In the genomic region with DNA sequence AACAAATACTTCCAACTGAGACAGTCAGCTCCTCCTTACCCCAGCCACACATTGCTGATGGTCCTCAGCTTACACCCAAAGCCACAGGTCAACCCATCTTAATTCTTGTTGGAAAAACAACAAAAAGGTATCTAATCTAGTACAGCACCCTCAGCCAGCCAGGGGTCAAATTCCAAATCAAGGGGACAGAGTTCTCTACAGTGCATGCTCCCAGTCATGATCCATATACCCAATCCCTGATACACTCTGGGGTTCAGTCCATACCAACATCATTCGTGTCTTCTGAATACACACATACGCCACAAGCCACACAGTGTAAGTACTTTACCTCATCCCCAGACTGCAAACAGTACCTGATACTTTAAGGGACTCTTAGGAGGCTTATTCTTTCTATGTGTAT, we compare ENCODE assay signal across 22 mouse cellular contexts. TPM values are rescaled to one million over a fixed set of nuclear protein-coding genes. Genes with fewer than 3 reads are reported as not detected.
DNase-seq lines count a peak whose midpoint lies in the region; ATAC-seq and TF ChIP-seq lines count a peak whose summit lies in the region.
"Had no signal": no experiment of that assay in that cellular context is flagged by ENCODE, and none has a peak within 500 bp of the region (broad histone marks: within the 10 kb centered on the region; RNA-seq: fewer than 3 reads in every experiment).

No protein-coding gene starts in this region.

- H3K4me1 ChIP-seq in hindbrain, postnatal 0 days (ENCODE audit: insufficient read depth, low read length): no peaks in the 10 kb centered on the region
- H3K4me1 ChIP-seq in hindbrain, embryonic 13.5 days (replicated peaks): no peaks in the 10 kb centered on the region
- H3K4me1 ChIP-seq in kidney, embryonic 15.5 days: no peaks in the 10 kb centered on the region
- no peaks in the 10 kb centered on the region for H3K4me1 ChIP-seq in intestine, embryonic 16.5 days (ENCODE audit: control insufficient read depth, insufficient read depth, low read length)
- H3K4me1 ChIP-seq: embryonic facial prominence, embryonic 10.5 days; embryonic facial prominence, embryonic 13.5 days; forebrain, embryonic 13.5 days; hindbrain, embryonic 12.5 days had no signal

- H3K36me3 ChIP-seq in hindbrain, postnatal 0 days (ENCODE audit: insufficient read depth, low read length): no peaks in the 10 kb centered on the region
- H3K36me3 ChIP-seq in hindbrain, embryonic 13.5 days: no peaks in the 10 kb centered on the region
- no peaks in the 10 kb centered on the region for H3K36me3 ChIP-seq in kidney, embryonic 15.5 days
- no peaks in the 10 kb centered on the region for H3K36me3 ChIP-seq in intestine, embryonic 16.5 days (ENCODE audit: control insufficient read depth, insufficient read depth, low read length)
- H3K36me3 ChIP-seq: embryonic facial prominence, embryonic 10.5 days; embryonic facial prominence, embryonic 13.5 days; heart, embryonic 10.5 days; heart, embryonic 13.5 days; hindbrain, embryonic 12.5 days had no signal

- no peak for ATAC-seq in hindbrain, postnatal 0 days
- ATAC-seq in hindbrain, embryonic 13.5 days (ENCODE audit: low FRiP score): no peak
- ATAC-seq in kidney, embryonic 15.5 days (replicated peaks; ENCODE audit: low FRiP score): no peak
- peak; percentile 66; the same call in 1 of the 2 replicates for ATAC-seq in intestine, embryonic 16.5 days
- ATAC-seq in megakaryocyte-erythroid progenitor cell, adult 5-6 weeks (replicated peaks; ENCODE audit: low FRiP score, low TSS enrichment, poor library complexity, severe bottlenecking): 0 out of 2 replicates have a peak, but pooled peaks have one; percentile 9
- ATAC-seq: activated CD4-positive, CD25-positive, alpha-beta regulatory T cell, adult 4 months; forebrain, embryonic 13.5 days; forebrain, embryonic 16.5 days had no signal

- H3K4me3 ChIP-seq in hindbrain, postnatal 0 days (ENCODE audit: low read length): no peak overlapping the region
- H3K4me3 ChIP-seq in hindbrain, embryonic 13.5 days: no peak overlapping the region
- no peak overlapping the region for H3K4me3 ChIP-seq in kidney, embryonic 15.5 days (replicated peaks)
- H3K4me3 ChIP-seq in intestine, embryonic 16.5 days (ENCODE audit: low read length): no peak overlapping the region
- H3K4me3 ChIP-seq: embryonic facial prominence, embryonic 10.5 days; embryonic facial prominence, embryonic 13.5 days; erythroblast, embryonic 14.5 days; forebrain, embryonic 13.5 days; heart, adult 2 months; heart, embryonic 10.5 days; heart, embryonic 13.5 days; hindbrain, embryonic 12.5 days had no signal

- no peaks in the 10 kb centered on the region for H3K27me3 ChIP-seq in hindbrain, postnatal 0 days (ENCODE audit: insufficient read depth, low read length)
- peaks cover 12% of the 10 kb centered on the region; the same call in 1 of the 2 replicates for H3K27me3 ChIP-seq in hindbrain, embryonic 13.5 days
- no peaks in the 10 kb centered on the region for H3K27me3 ChIP-seq in kidney, embryonic 15.5 days
- no peaks in the 10 kb centered on the region for H3K27me3 ChIP-seq in intestine, embryonic 16.5 days (replicated peaks; ENCODE audit: control insufficient read depth, insufficient read depth, low read length)
- H3K27me3 ChIP-seq: embryonic facial prominence, embryonic 13.5 days; heart, embryonic 13.5 days; hindbrain, embryonic 12.5 days had no signal

- H3K4me2 ChIP-seq in hindbrain, postnatal 0 days (ENCODE audit: low read depth, low read length): no peak overlapping the region
- no peak overlapping the region for H3K4me2 ChIP-seq in hindbrain, embryonic 13.5 days
- H3K4me2 ChIP-seq in kidney, embryonic 15.5 days: no peak overlapping the region
- H3K4me2 ChIP-seq in intestine, embryonic 16.5 days (ENCODE audit: low read depth, low read length): no peak overlapping the region
- H3K4me2 ChIP-seq: embryonic facial prominence, embryonic 13.5 days; forebrain, embryonic 13.5 days; heart, embryonic 13.5 days; hindbrain, embryonic 12.5 days had no signal

- no peak for TF ChIP-seq CTCF in hindbrain, postnatal 0 days (IDR thresholded peaks at IDR 0.05; ENCODE audit: low read depth)

- H3K9me3 ChIP-seq in hindbrain, postnatal 0 days (ENCODE audit: low read length): no peaks in the 10 kb centered on the region
- H3K9me3 ChIP-seq in hindbrain, embryonic 13.5 days: no peaks in the 10 kb centered on the region
- no peaks in the 10 kb centered on the region for H3K9me3 ChIP-seq in kidney, embryonic 15.5 days (replicated peaks)
- H3K9me3 ChIP-seq in intestine, embryonic 16.5 days (ENCODE audit: control insufficient read depth, low read length): no peaks in the 10 kb centered on the region
- H3K9me3 ChIP-seq: embryonic facial prominence, embryonic 10.5 days; embryonic facial prominence, embryonic 13.5 days; forebrain, embryonic 13.5 days; heart, embryonic 10.5 days; heart, embryonic 13.5 days; hindbrain, embryonic 12.5 days had no signal

- 0 out of 2 replicates have a peak overlapping the region, but pooled peaks have one; percentile 59 for H3K27ac ChIP-seq in hindbrain, postnatal 0 days
- no peak overlapping the region for H3K27ac ChIP-seq in hindbrain, embryonic 13.5 days
- no peak overlapping the region for H3K27ac ChIP-seq in kidney, embryonic 15.5 days
- no peak overlapping the region for H3K27ac ChIP-seq in intestine, embryonic 16.5 days (ENCODE audit: low read length)
- H3K27ac ChIP-seq: embryonic facial prominence, embryonic 10.5 days; embryonic facial prominence, embryonic 13.5 days; forebrain, embryonic 13.5 days; heart, adult 2 months; heart, embryonic 10.5 days; heart, embryonic 13.5 days; hindbrain, embryonic 12.5 days had no signal

- no peak overlapping the region for H3K9ac ChIP-seq in hindbrain, postnatal 0 days (replicated peaks; ENCODE audit: low read length)
- no peak overlapping the region for H3K9ac ChIP-seq in hindbrain, embryonic 13.5 days
- H3K9ac ChIP-seq in kidney, embryonic 15.5 days: no peak overlapping the region
- H3K9ac ChIP-seq in intestine, embryonic 16.5 days (ENCODE audit: low read depth, low read length): no peak overlapping the region
- H3K9ac ChIP-seq: embryonic facial prominence, embryonic 13.5 days; forebrain, embryonic 13.5 days; heart, embryonic 13.5 days; hindbrain, embryonic 12.5 days had no signal

- no peak for DNase-seq in hindbrain, postnatal 0 days (ENCODE audit: low spot score)
- DNase-seq in kidney, adult 9 months: peak; percentile 36
- no peak for DNase-seq in thymus, postnatal 0 days (ENCODE audit: low spot score)
- DNase-seq: adrenal gland, adult 8-10 months; adrenal gland, postnatal 25 days; embryo, embryonic 11 days; gastrocnemius, postnatal 10 days; gastrocnemius, postnatal 36 days; heart, adult 2 months had no signal

- WGBS in hindbrain, postnatal 0 days: 91% methylated on average over 2 of the region's 2 CpGs
- 93% methylated on average over 2 of the region's 2 CpGs for WGBS in hindbrain, embryonic 13.5 days
- WGBS in kidney, embryonic 15.5 days: 90% methylated on average over 2 of the region's 2 CpGs
- WGBS in intestine, embryonic 16.5 days: 87% methylated on average over 2 of the region's 2 CpGs

RNA-seq across cellular contexts. Expression of a gene that starts 8.6 kb away (rescaled TPM):
- 27.5 and 29.4 TPM in 2 replicates for total RNA-seq in hindbrain, postnatal 0 days (2014; rRNA removed)
- 36.7 and 38.3 TPM in 2 replicates for polyA plus RNA-seq in hindbrain, postnatal 0 days (2015; fragmentation: Nextera tagmentation; extraction: Ambion mirVana)
- polyA plus RNA-seq in hindbrain, embryonic 13.5 days (2015; fragmentation: Nextera tagmentation; extraction: Ambion mirVana): 37.3 and 38.0 TPM in 2 replicates
- 57.7 and 59.4 TPM in 2 replicates for polyA plus RNA-seq in kidney, embryonic 15.5 days (2015; fragmentation: Nextera tagmentation; extraction: Ambion mirVana)
- polyA plus RNA-seq in intestine, embryonic 16.5 days (2015; fragmentation: Nextera tagmentation; extraction: Ambion mirVana): 40.9 and 45.7 TPM in 2 replicates
- total RNA-seq in megakaryocyte-erythroid progenitor cell, adult 5-6 weeks (2014; fragmentation: Nextera tagmentation): 95.3 and 95.8 TPM in 2 replicates
- 164 and 178 TPM in 2 replicates for total RNA-seq in megakaryocyte-erythroid progenitor cell, adult 5-6 weeks (2017)
- polyA plus RNA-seq in thymus, postnatal 0 days (2015; fragmentation: Nextera tagmentation; extraction: Ambion mirVana): 51.6 and 56.4 TPM in 2 replicates

RNA-seq across cellular contexts. Expression of a gene that starts 10.3 kb away (rescaled TPM):
- 28.8 and 37.9 TPM in 2 replicates for total RNA-seq in hindbrain, postnatal 0 days (2014; rRNA removed)
- 81.3 and 86.0 TPM in 2 replicates for polyA plus RNA-seq in hindbrain, postnatal 0 days (2015; fragmentation: Nextera tagmentation; extraction: Ambion mirVana)
- polyA plus RNA-seq in hindbrain, embryonic 13.5 days (2015; fragmentation: Nextera tagmentation; extraction: Ambion mirVana): 109 and 113 TPM in 2 replicates
- 86.4 and 88.7 TPM in 2 replicates for polyA plus RNA-seq in kidney, embryonic 15.5 days (2015; fragmentation: Nextera tagmentation; extraction: Ambion mirVana)
- polyA plus RNA-seq in intestine, embryonic 16.5 days (2015; fragmentation: Nextera tagmentation; extraction: Ambion mirVana): 60.2 and 61.2 TPM in 2 replicates
- total RNA-seq in megakaryocyte-erythroid progenitor cell, adult 5-6 weeks (2014; fragmentation: Nextera tagmentation): 51.3 and 62.6 TPM in 2 replicates
- total RNA-seq in megakaryocyte-erythroid progenitor cell, adult 5-6 weeks (2017): 42.5 and 48.4 TPM in 2 replicates
- polyA plus RNA-seq in thymus, postnatal 0 days (2015; fragmentation: Nextera tagmentation; extraction: Ambion mirVana): 44.0 and 44.8 TPM in 2 replicates

RNA-seq across cellular contexts. Expression of a gene that starts 56.5 kb away (rescaled TPM):
- total RNA-seq in hindbrain, postnatal 0 days (2014; rRNA removed): 31.6 and 34.9 TPM in 2 replicates
- 4.9 and 5.8 TPM in 2 replicates for polyA plus RNA-seq in hindbrain, postnatal 0 days (2015; fragmentation: Nextera tagmentation; extraction: Ambion mirVana)
- polyA plus RNA-seq in hindbrain, embryonic 13.5 days (2015; fragmentation: Nextera tagmentation; extraction: Ambion mirVana): 6.5 and 7.8 TPM in 2 replicates
- polyA plus RNA-seq in kidney, embryonic 15.5 days (2015; fragmentation: Nextera tagmentation; extraction: Ambion mirVana): 9.5 and 10.2 TPM in 2 replicates
- 6.5 and 9.8 TPM in 2 replicates for polyA plus RNA-seq in intestine, embryonic 16.5 days (2015; fragmentation: Nextera tagmentation; extraction: Ambion mirVana)
- total RNA-seq in megakaryocyte-erythroid progenitor cell, adult 5-6 weeks (2014; fragmentation: Nextera tagmentation): 21.1 and 35.0 TPM in 2 replicates
- 14.2 and 23.7 TPM in 2 replicates for total RNA-seq in megakaryocyte-erythroid progenitor cell, adult 5-6 weeks (2017)
- 10.5 TPM in 2 replicates for polyA plus RNA-seq in thymus, postnatal 0 days (2015; fragmentation: Nextera tagmentation; extraction: Ambion mirVana)

Comparison
In these comparisons a context has a peak if more than half of its experiments do, and no peak if none do; other contexts are left out.
1. ATAC-seq: peak in intestine, embryonic 16.5 days (single experiment) and megakaryocyte-erythroid progenitor cell, adult 5-6 weeks (single experiment); none in hindbrain, postnatal 0 days (single experiment), hindbrain, embryonic 13.5 days (single experiment) and kidney, embryonic 15.5 days (single experiment).